Mouse (Mus musculus) midbrain, embryonic 10.5 days (tissue): ENCODE measurements around the gene Zfp507. TPM values are rescaled to one million over a fixed set of nuclear protein-coding genes. Genes with fewer than 3 reads are reported as not detected.

Source experiments
- DNase-seq: peaks from one replicate; pipeline ENCODE4 v3.0.0-alpha.2; 2017; ENCODE audit warnings: low spot score
- H3K27ac ChIP-seq: fragments of 300-500 bp; sonication (generic); replicated peaks from 2 replicates; pipeline ENCODE4 v1.5.1; 2016; ENCODE audit warnings: mild to moderate bottlenecking
- H3K27me3 ChIP-seq: fragments of 300-500 bp; sonication (generic); 2 replicates; pipeline ENCODE4 v1.6.1; 2016; ENCODE audit warnings: low read depth, mild to moderate bottlenecking; ENCODE audit not compliant: poor library complexity, severe bottlenecking
- H3K36me3 ChIP-seq: fragments of 300-500 bp; sonication (generic); 2 replicates; pipeline ENCODE4 v1.6.1; 2016; ENCODE audit warnings: mild to moderate bottlenecking, moderate library complexity
- H3K4me1 ChIP-seq: fragments of 300-500 bp; sonication (generic); 2 replicates; pipeline ENCODE4 v1.6.1; 2016
- H3K4me3 ChIP-seq: fragments of 300-500 bp; sonication (generic); 2 replicates; pipeline ENCODE4 v1.5.1; 2016; ENCODE audit warnings: mild to moderate bottlenecking, moderate library complexity
- H3K9me3 ChIP-seq: fragments of 300-500 bp; sonication (generic); replicated peaks from 2 replicates; pipeline ENCODE4 v1.6.1; 2016; ENCODE audit warnings: mild to moderate bottlenecking
- WGBS: fragments of 180-500 bp; shearing (Covaris S2); methylation state at CpG from one replicate; pipeline ENCODE4 v1.1.7; 2016; 5-methylcytosine and 5-hydroxymethylcytosine counted together
- polyA plus RNA-seq: library from polyadenylated mRNA; unstranded; fragments of >200 nt; fragmentation: Nextera tagmentation; extraction: Ambion mirVana; gene quantifications from 2 replicates; pipeline ENCODE4 v1.2.1, GENCODE M21; 2016

Zfp507 gene
- polyA plus RNA-seq, 1 experiment from 2014 or later: 16.8 TPM

- Histone ChIP-seq H3K27me3 (no peaks in the 10 kb centered on the region), H3K9me3 (no peaks in the 10 kb centered on the region), H3K36me3 (peaks cover 100% of the 10 kb centered on the region), H3K4me3 (no peak overlapping the region), H3K4me1 (peaks cover 20% of the 10 kb centered on the region), H3K27ac (no peak overlapping the region)
- no peak for DNase-seq
- WGBS: 87% methylated on average over 6 of the region's 6 CpGs
Observed at GRCm38 (mm10) chr7:35745281-35745702, 57.5 kb downstream of the Zfp507 start.

GRCm38 (mm10) chr7:35744771-35745170, 58.0 kb downstream of the Zfp507 start:
- H3K27ac ChIP-seq: no peak overlapping the region
- peaks cover 100% of the 10 kb centered on the region for H3K36me3 ChIP-seq
- no peaks in the 10 kb centered on the region for H3K27me3 ChIP-seq
- no peaks in the 10 kb centered on the region for H3K9me3 ChIP-seq
- H3K4me1 ChIP-seq: peaks cover 20% of the 10 kb centered on the region
- WGBS: 96% methylated on average over 9 of the region's 9 CpGs
- H3K4me3 ChIP-seq: no peak overlapping the region
- no peak for DNase-seq

- Histone ChIP-seq H3K9me3 (peaks cover 7% of the 10 kb centered on the region; the same call in 1 of the 2 replicates), H3K4me1 (peaks cover 13% of the 10 kb centered on the region), H3K4me3 (no peak overlapping the region), H3K27ac (no peak overlapping the region), H3K27me3 (no peaks in the 10 kb centered on the region), H3K36me3 (peaks cover 100% of the 10 kb centered on the region)
- 93% methylated on average over 5 of the region's 5 CpGs for WGBS
- no peak for DNase-seq
Observed at GRCm38 (mm10) chr7:35742310-35742709, 60.5 kb downstream of the Zfp507 start.

- no peak overlapping the region for H3K4me3 ChIP-seq
- H3K4me1 ChIP-seq: peaks cover 8% of the 10 kb centered on the region; the same call in 1 of the 2 replicates
- H3K27ac ChIP-seq: no peak overlapping the region
- H3K9me3 ChIP-seq: peaks cover 7% of the 10 kb centered on the region; the same call in 1 of the 2 replicates
- 90% methylated on average over 5 of the region's 5 CpGs for WGBS
- peaks cover 100% of the 10 kb centered on the region for H3K36me3 ChIP-seq
- no peaks in the 10 kb centered on the region for H3K27me3 ChIP-seq
- DNase-seq: no peak
Observed at GRCm38 (mm10) chr7:35741858-35742257, 60.9 kb downstream of the Zfp507 start.

- 97% methylated on average over 5 of the region's 5 CpGs for WGBS
- H3K9me3 ChIP-seq: peaks cover 7% of the 10 kb centered on the region; the same call in 1 of the 2 replicates
- 0 out of 2 replicates have a peak, but pooled peaks cover under 1% of the 10 kb centered on the region for H3K4me1 ChIP-seq
- H3K36me3 ChIP-seq: peaks cover 100% of the 10 kb centered on the region
- no peak overlapping the region for H3K27ac ChIP-seq
- H3K27me3 ChIP-seq: no peaks in the 10 kb centered on the region
- DNase-seq: peak; percentile 46
- no peak overlapping the region for H3K4me3 ChIP-seq
Observed at GRCm38 (mm10) chr7:35740489-35741230, 62.1 kb downstream of the Zfp507 start.

GRCm38 (mm10) chr7:35738871-35739270, 63.9 kb downstream of the Zfp507 start:
- H3K4me1 ChIP-seq: no peaks in the 10 kb centered on the region
- H3K4me3 ChIP-seq: no peak overlapping the region
- H3K27me3 ChIP-seq: no peaks in the 10 kb centered on the region
- peaks cover 100% of the 10 kb centered on the region for H3K36me3 ChIP-seq
- H3K27ac ChIP-seq: no peak overlapping the region
- no peak for DNase-seq
- peaks cover 7% of the 10 kb centered on the region; the same call in 1 of the 2 replicates for H3K9me3 ChIP-seq

- no peaks in the 10 kb centered on the region for H3K27me3 ChIP-seq
- WGBS: 92% methylated on average over 14 of the region's 14 CpGs
Observed at GRCm38 (mm10) chr7:35733313-35734050, 69.3 kb downstream of the Zfp507 start.

GRCm38 (mm10) chr7:35732585-35733059, 70.2 kb downstream of the Zfp507 start:
- Histone ChIP-seq H3K36me3 (peaks cover 92% of the 10 kb centered on the region), H3K4me1 (no peaks in the 10 kb centered on the region), H3K27ac (no peak overlapping the region), H3K4me3 (no peak overlapping the region), H3K27me3 (no peaks in the 10 kb centered on the region), H3K9me3 (peaks cover 19% of the 10 kb centered on the region)
- 89% methylated on average over 10 of the region's 10 CpGs for WGBS
- DNase-seq: no peak

More at GRCm38 (mm10) chr7:35733313-35734050, 69.3 kb downstream of the Zfp507 start:
- H3K4me3 ChIP-seq: no peak overlapping the region
- H3K27ac ChIP-seq: no peak overlapping the region
- peaks cover 12% of the 10 kb centered on the region for H3K9me3 ChIP-seq
- no peak for DNase-seq
- peaks cover 92% of the 10 kb centered on the region for H3K36me3 ChIP-seq
- H3K4me1 ChIP-seq: no peaks in the 10 kb centered on the region

- H3K27ac ChIP-seq: no peak overlapping the region
- H3K4me1 ChIP-seq: no peaks in the 10 kb centered on the region
- 92% methylated on average over 9 of the region's 9 CpGs for WGBS
- DNase-seq: no peak
- no peaks in the 10 kb centered on the region for H3K27me3 ChIP-seq
- peaks cover 19% of the 10 kb centered on the region for H3K9me3 ChIP-seq
- H3K36me3 ChIP-seq: peaks cover 92% of the 10 kb centered on the region
- H3K4me3 ChIP-seq: no peak overlapping the region
Observed at GRCm38 (mm10) chr7:35729621-35730031, 73.2 kb downstream of the Zfp507 start.

GRCm38 (mm10) chr7:35728376-35728775, 74.4 kb downstream of the Zfp507 start:
- peaks cover 92% of the 10 kb centered on the region for H3K36me3 ChIP-seq
- H3K4me3 ChIP-seq: no peak overlapping the region
- no peaks in the 10 kb centered on the region for H3K27me3 ChIP-seq
- H3K4me1 ChIP-seq: no peaks in the 10 kb centered on the region
- no peak for DNase-seq
- no peak overlapping the region for H3K27ac ChIP-seq
- peaks cover 19% of the 10 kb centered on the region for H3K9me3 ChIP-seq
- 93% methylated on average over 12 of the region's 12 CpGs for WGBS

GRCm38 (mm10) chr7:35723035-35723434, 79.8 kb downstream of the Zfp507 start:
- peaks cover 100% of the 10 kb centered on the region for H3K36me3 ChIP-seq
- WGBS: 95% methylated on average over 2 of the region's 2 CpGs
- no peak overlapping the region for H3K27ac ChIP-seq

More at GRCm38 (mm10) chr7:35723035-35723434, 79.8 kb downstream of the Zfp507 start:
- Histone ChIP-seq H3K27me3 (no peaks in the 10 kb centered on the region), H3K4me3 (no peak overlapping the region), H3K9me3 (peaks cover 8% of the 10 kb centered on the region; the same call in 1 of the 2 replicates), H3K4me1 (no peaks in the 10 kb centered on the region)
- no peak for DNase-seq
